Mouse (Mus musculus): ENCODE measurements at regions not wholly inside any gene's neighbourhood (a gene's known extent, or its start where the extent isn't known, plus 50 kb on each side); places are given as distances from the start of the nearest gene placed in this dataset.
"Not testable (repeated sequence)": the region's sequence is repeated elsewhere in the genome, so short reads cannot be mapped to it uniquely, and the experiment has no call there.

- in situ Hi-C loops (cut with MboI, MseI) = no loop called here
Measured at GRCm38 (mm10) chr6:84318774-84319173, 274.9 kb downstream of the Cyp26b1 start.

GRCm38 (mm10) chr6:84317026-84317425, 276.7 kb downstream of the Cyp26b1 start:
- in situ Hi-C loops (cut with MboI, MseI) = no loop called here

GRCm38 (mm10) chr6:84315175-84315912, 278.4 kb downstream of the Cyp26b1 start:
- in situ Hi-C loops (cut with MboI, MseI) = no loop called here

GRCm38 (mm10) chr6:84313797-84314196, 279.9 kb downstream of the Cyp26b1 start:
- in situ Hi-C loops (cut with MboI, MseI) = no loop called here

GRCm38 (mm10) chr6:84310635-84311241, 283.0 kb downstream of the Cyp26b1 start:
- in situ Hi-C loops (cut with MboI, MseI) = no loop called here

GRCm38 (mm10) chr6:84307556-84307955, 286.2 kb downstream of the Cyp26b1 start:
- in situ Hi-C loops (cut with MboI, MseI) = no loop called here

- in situ Hi-C loops (cut with MboI, MseI) = no loop called here
Measured at GRCm38 (mm10) chr6:84306585-84306984, 287.1 kb downstream of the Cyp26b1 start.

- in situ Hi-C loops (cut with MboI, MseI) = no loop called here
Measured at GRCm38 (mm10) chr6:84305093-84305492, 288.6 kb downstream of the Cyp26b1 start.

GRCm38 (mm10) chr6:84302916-84303315, 290.8 kb downstream of the Cyp26b1 start:
- in situ Hi-C loops (cut with MboI, MseI) = not testable (repeated sequence)

- in situ Hi-C loops (cut with MboI, MseI) = no loop called here
Measured at GRCm38 (mm10) chr6:84299936-84300335, 291.5 kb downstream of the Dysf start.

GRCm38 (mm10) chr6:84299146-84299545, 290.8 kb downstream of the Dysf start:
- in situ Hi-C loops (cut with MboI, MseI) = no loop called here

- in situ Hi-C loops (cut with MboI, MseI) = not testable (repeated sequence)
Measured at GRCm38 (mm10) chr6:84273907-84274306, 265.5 kb downstream of the Dysf start.

- in situ Hi-C loops (cut with MboI, MseI) = no loop called here
Measured at GRCm38 (mm10) chr6:84272520-84273311, 264.3 kb downstream of the Dysf start.

- in situ Hi-C loops (cut with MboI, MseI) = no loop called here
Measured at GRCm38 (mm10) chr6:84271966-84272365, 263.6 kb downstream of the Dysf start.

- in situ Hi-C loops (cut with MboI, MseI) = no loop called here
Measured at GRCm38 (mm10) chr6:84271441-84271840, 263.1 kb downstream of the Dysf start.

- in situ Hi-C loops (cut with MboI, MseI) = no loop called here
Measured at GRCm38 (mm10) chr6:84270518-84271165, 262.3 kb downstream of the Dysf start.

GRCm38 (mm10) chr6:84269478-84269877, 261.1 kb downstream of the Dysf start:
- in situ Hi-C loops (cut with MboI, MseI) = no loop called here

- in situ Hi-C loops (cut with MboI, MseI) = no loop called here
Measured at GRCm38 (mm10) chr6:84269023-84269422, 260.6 kb downstream of the Dysf start.

GRCm38 (mm10) chr6:84268111-84268510, 259.7 kb downstream of the Dysf start:
- in situ Hi-C loops (cut with MboI, MseI) = no loop called here

- in situ Hi-C loops (cut with MboI, MseI) = no loop called here
Measured at GRCm38 (mm10) chr6:84267526-84267925, 259.1 kb downstream of the Dysf start.

GRCm38 (mm10) chr6:84266736-84267135, 258.3 kb downstream of the Dysf start:
- in situ Hi-C loops (cut with MboI, MseI) = no loop called here

- in situ Hi-C loops (cut with MboI, MseI) = no loop called here
Measured at GRCm38 (mm10) chr6:84264681-84265080, 256.3 kb downstream of the Dysf start.
